ENCODE assay signal across 24 mouse cellular contexts in genomic region chr13:52189382-52189923, GRCm38 (mm10).
A peak's percentile ranks its signal among the peaks of the same experiment; 100 is the strongest.
DNase-seq lines count a peak whose midpoint lies in the region; ATAC-seq and TF ChIP-seq lines count a peak whose summit lies in the region.
"Had no signal": no experiment of that assay in that cellular context is flagged by ENCODE, and none has a peak within 500 bp of the region (broad histone marks: within the 10 kb centered on the region; RNA-seq: fewer than 3 reads in every experiment).

No protein-coding gene starts in this region.

- no peak overlapping the region for H3K9ac ChIP-seq in hindbrain, embryonic 13.5 days
- no peak overlapping the region for H3K9ac ChIP-seq in hindbrain, embryonic 12.5 days
- H3K9ac ChIP-seq in ES-Bruce4 (ENCODE audit: low read depth, poor library complexity, severe bottlenecking) = no peak overlapping the region
- H3K9ac ChIP-seq: embryonic facial prominence, embryonic 13.5 days; limb, embryonic 12.5 days; liver, postnatal 0 days; midbrain, embryonic 15.5 days had no signal

- H3K9me3 ChIP-seq in hindbrain, embryonic 13.5 days = no peaks in the 10 kb centered on the region
- no peaks in the 10 kb centered on the region for H3K9me3 ChIP-seq in hindbrain, embryonic 12.5 days (replicated peaks)
- H3K9me3 ChIP-seq in ES-Bruce4 (replicated peaks; ENCODE audit: control insufficient read depth, insufficient read depth, low read length, poor library complexity, severe bottlenecking) = no peaks in the 10 kb centered on the region
- H3K9me3 ChIP-seq: embryonic facial prominence, embryonic 13.5 days; limb, embryonic 12.5 days; midbrain, embryonic 15.5 days had no signal

- no peaks in the 10 kb centered on the region for H3K36me3 ChIP-seq in hindbrain, embryonic 13.5 days
- no peaks in the 10 kb centered on the region for H3K36me3 ChIP-seq in hindbrain, embryonic 12.5 days
- no peaks in the 10 kb centered on the region for H3K36me3 ChIP-seq in ES-Bruce4 (ENCODE audit: control insufficient read depth, insufficient read depth, low read length, poor library complexity, severe bottlenecking)
- H3K36me3 ChIP-seq: embryonic facial prominence, embryonic 13.5 days; limb, embryonic 12.5 days; midbrain, embryonic 15.5 days had no signal

- no peak overlapping the region for H3K4me2 ChIP-seq in hindbrain, embryonic 13.5 days
- no peak overlapping the region for H3K4me2 ChIP-seq in hindbrain, embryonic 12.5 days (replicated peaks)
- H3K4me2 ChIP-seq: embryonic facial prominence, embryonic 13.5 days; limb, embryonic 12.5 days; liver, embryonic 11.5 days; midbrain, embryonic 15.5 days had no signal

- no peak for ATAC-seq in hindbrain, embryonic 13.5 days (ENCODE audit: low FRiP score)
- no peak for ATAC-seq in hindbrain, embryonic 12.5 days (ENCODE audit: low FRiP score)
- peak; percentile 45; the same call in 1 of the 2 replicates for ATAC-seq in megakaryocyte progenitor cell, adult 5-6 weeks (replicated peaks; ENCODE audit: poor library complexity)
- ATAC-seq: activated CD4-positive, CD25-positive, alpha-beta regulatory T cell, adult 4 months; forebrain, embryonic 14.5 days; liver, postnatal 0 days; midbrain, embryonic 15.5 days had no signal

- peak; percentile 58; the same call in 1 of the 2 replicates for TF ChIP-seq EP300 in ES-Bruce4 (IDR thresholded peaks at IDR 0.05; ENCODE audit: insufficient read depth, low read depth, low read length)

- H3K4me3 ChIP-seq in hindbrain, embryonic 13.5 days = no peak overlapping the region
- H3K4me3 ChIP-seq in hindbrain, embryonic 12.5 days = no peak overlapping the region
- no peak overlapping the region for H3K4me3 ChIP-seq in ES-Bruce4 (ENCODE audit: low read depth, low read length)
- H3K4me3 ChIP-seq: embryonic facial prominence, embryonic 13.5 days; limb, embryonic 12.5 days; midbrain, embryonic 15.5 days had no signal

- DNase-seq in R1 (ENCODE audit: low read depth, low spot score) = peak; percentile 98
- no peak for DNase-seq in thymus, postnatal 10 days (ENCODE audit: low spot score in 2 of 2)
- no peak for DNase-seq in urinary bladder, postnatal 4 days (ENCODE audit: low spot score in 2 of 2)
- DNase-seq: adrenal gland, postnatal 10 days; B cell, adult 2 months; cerebellum, adult 18-20 months; cerebellum, postnatal 14 days; gastrocnemius, postnatal 10 days; heart, adult 11 months; heart, postnatal 36 days; kidney, postnatal 4 days; liver, postnatal 0 days; lung, postnatal 10 days had no signal

- peaks cover 26% of the 10 kb centered on the region for H3K4me1 ChIP-seq in hindbrain, embryonic 13.5 days (replicated peaks)
- peaks cover 25% of the 10 kb centered on the region for H3K4me1 ChIP-seq in hindbrain, embryonic 12.5 days
- H3K4me1 ChIP-seq in ES-Bruce4 (ENCODE audit: control insufficient read depth, insufficient read depth, low read length) = peaks cover 12% of the 10 kb centered on the region

- no peak for TF ChIP-seq POLR2A in ES-Bruce4 (IDR thresholded peaks at IDR 0.05; ENCODE audit: insufficient read depth, low read length)

- TF ChIP-seq CTCF in ES-Bruce4 (IDR thresholded peaks at IDR 0.05; ENCODE audit: low read depth, low read length) = no peak

- 67% methylated on average over 10 of the region's 10 CpGs for WGBS in hindbrain, embryonic 13.5 days
- WGBS in hindbrain, embryonic 12.5 days = 76% methylated on average over 10 of the region's 10 CpGs

- 0 out of 2 replicates have a peak, but pooled peaks cover 10% of the 10 kb centered on the region for H3K27me3 ChIP-seq in hindbrain, embryonic 13.5 days
- peaks cover 21% of the 10 kb centered on the region for H3K27me3 ChIP-seq in hindbrain, embryonic 12.5 days
- H3K27me3 ChIP-seq in ES-Bruce4 (ENCODE audit: control insufficient read depth, insufficient read depth, low read length, poor library complexity, severe bottlenecking) = no peaks in the 10 kb centered on the region
- H3K27me3 ChIP-seq: embryonic facial prominence, embryonic 13.5 days; limb, embryonic 12.5 days; midbrain, embryonic 15.5 days had no signal

- H3K27ac ChIP-seq in hindbrain, embryonic 13.5 days = peak overlapping the region; percentile 25; the same call in 1 of the 2 replicates
- H3K27ac ChIP-seq in hindbrain, embryonic 12.5 days = no peak overlapping the region
- H3K27ac ChIP-seq in ES-Bruce4 (ENCODE audit: insufficient read depth, low read length) = peak overlapping the region; percentile 48; the same call in 1 of the 2 replicates
- H3K27ac ChIP-seq: embryonic facial prominence, embryonic 13.5 days; hindbrain, postnatal 0 days; limb, embryonic 12.5 days; midbrain, embryonic 15.5 days had no signal
